Mouse (Mus musculus) lung, postnatal 0 days (tissue): ENCODE data around the gene Col20a1.

ENCODE experiments used
- CTCF ChIP-seq: IDR thresholded peaks from 2 replicates; pipeline ENCODE4 v1.5.1; 2016; ENCODE audit warnings: antibody characterized with exemption, mild to moderate bottlenecking
- EP300 ChIP-seq: IDR thresholded peaks from 2 replicates; pipeline ENCODE4 v1.6.1; 2016; ENCODE audit warnings: antibody characterized with exemption, mild to moderate bottlenecking, control low read depth

DNA sequence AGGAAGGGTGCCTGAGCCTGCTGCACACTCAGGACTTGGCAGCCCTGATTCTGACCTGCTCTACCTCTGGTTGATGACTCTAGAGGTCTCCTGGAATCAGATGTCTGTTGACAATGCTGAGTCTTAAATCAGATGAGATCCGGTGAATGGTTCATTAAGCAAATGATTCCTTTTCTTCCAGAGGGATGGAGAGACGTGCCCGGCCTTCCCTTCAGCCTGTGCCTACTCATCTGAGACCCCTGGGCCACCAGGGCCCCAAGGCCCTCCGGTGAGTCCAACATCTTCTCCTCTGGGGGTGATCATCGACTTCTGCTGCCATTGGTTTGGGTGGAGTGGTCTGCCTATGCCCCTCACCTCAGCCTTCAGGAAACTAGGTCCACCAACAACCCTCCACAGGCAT lies 22.0 kb downstream of the Col20a1 start:
- no peak for TF ChIP-seq CTCF
- no peak for TF ChIP-seq EP300
